Mouse (Mus musculus) lung, postnatal 0 days (tissue): ENCODE measurements around the gene Dnmbp.

Experiments
- CTCF ChIP-seq: IDR thresholded peaks from 2 replicates; pipeline ENCODE4 v1.5.1; 2016; ENCODE audit warnings: antibody characterized with exemption, mild to moderate bottlenecking
- EP300 ChIP-seq: IDR thresholded peaks from 2 replicates; pipeline ENCODE4 v1.6.1; 2016; ENCODE audit warnings: antibody characterized with exemption, mild to moderate bottlenecking, control low read depth

DNA sequence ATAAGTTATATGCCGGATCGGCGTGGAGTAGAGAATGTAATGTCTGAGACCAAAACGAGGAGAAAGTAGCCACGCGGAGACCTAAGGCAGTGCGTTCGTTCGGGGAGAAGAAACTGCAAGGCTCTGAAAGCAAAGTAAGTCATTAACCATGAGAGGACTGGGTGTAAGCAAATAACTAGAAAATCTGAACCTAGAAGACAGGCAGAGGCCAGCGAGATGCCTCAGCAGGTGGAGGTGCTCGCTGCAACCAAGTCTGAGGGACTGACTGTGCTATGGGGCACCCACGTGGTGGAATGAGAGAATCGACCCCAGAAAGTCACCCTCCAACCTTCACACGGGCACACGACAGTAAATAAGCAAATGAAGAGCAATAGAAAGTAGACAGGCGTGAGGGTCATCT, 3.1 kb upstream of the Dnmbp start:
- TF ChIP-seq CTCF (no peak), EP300 (no peak)
